Mouse (Mus musculus) neural tube, postnatal 0 days (tissue): Measurements from ENCODE around the gene Mybbp1a. TPM values are rescaled to one million over a fixed set of nuclear protein-coding genes. Genes with fewer than 3 reads are reported as not detected.

Source experiments
- polyA plus RNA-seq: library from polyadenylated mRNA; unstranded; fragments of >200 nt; fragmentation: Nextera tagmentation; extraction: Ambion mirVana; gene quantifications from 2 replicates; pipeline ENCODE4 v1.2.1, GENCODE M21; 2015

Gene Mybbp1a
- polyA plus RNA-seq = 54.2 and 56.1 TPM in 2 replicates

DNA sequence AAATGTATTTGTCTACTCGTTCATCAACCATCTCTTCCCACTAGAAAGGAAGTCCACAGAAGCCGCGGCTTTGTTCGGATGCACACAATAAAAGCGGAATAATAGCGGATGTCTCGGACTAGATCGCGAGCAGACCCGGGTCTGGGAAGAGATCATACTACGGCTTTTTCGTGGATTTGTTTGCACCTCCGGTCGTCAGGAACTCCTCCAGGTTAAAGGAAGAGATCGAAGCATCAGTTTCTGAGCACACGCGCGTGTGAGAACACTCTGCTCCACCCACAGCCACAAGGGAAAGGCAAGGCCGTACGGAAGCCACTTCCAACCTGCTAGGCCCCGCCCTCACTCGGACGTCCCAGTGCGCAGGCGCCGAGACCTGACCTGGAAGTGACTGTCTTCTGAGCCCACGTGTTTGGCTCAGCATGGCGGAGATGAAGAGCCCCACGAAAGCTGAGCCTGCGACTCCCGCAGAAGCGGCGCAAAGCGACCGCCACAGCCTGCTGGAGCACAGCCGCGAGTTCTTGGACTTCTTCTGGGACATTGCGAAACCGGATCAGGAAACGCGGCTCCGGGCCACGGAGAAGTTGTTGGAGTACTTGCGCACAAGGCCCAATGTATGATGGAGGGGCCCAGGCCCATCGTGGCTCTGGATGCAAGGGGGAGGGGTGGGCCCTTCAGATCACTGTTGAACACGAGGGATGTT is at the start of gene Mybbp1a:
TSS of gene Mybbp1a (plus strand) at position 391 of the 700 bp plus-strand sequence.

DNA sequence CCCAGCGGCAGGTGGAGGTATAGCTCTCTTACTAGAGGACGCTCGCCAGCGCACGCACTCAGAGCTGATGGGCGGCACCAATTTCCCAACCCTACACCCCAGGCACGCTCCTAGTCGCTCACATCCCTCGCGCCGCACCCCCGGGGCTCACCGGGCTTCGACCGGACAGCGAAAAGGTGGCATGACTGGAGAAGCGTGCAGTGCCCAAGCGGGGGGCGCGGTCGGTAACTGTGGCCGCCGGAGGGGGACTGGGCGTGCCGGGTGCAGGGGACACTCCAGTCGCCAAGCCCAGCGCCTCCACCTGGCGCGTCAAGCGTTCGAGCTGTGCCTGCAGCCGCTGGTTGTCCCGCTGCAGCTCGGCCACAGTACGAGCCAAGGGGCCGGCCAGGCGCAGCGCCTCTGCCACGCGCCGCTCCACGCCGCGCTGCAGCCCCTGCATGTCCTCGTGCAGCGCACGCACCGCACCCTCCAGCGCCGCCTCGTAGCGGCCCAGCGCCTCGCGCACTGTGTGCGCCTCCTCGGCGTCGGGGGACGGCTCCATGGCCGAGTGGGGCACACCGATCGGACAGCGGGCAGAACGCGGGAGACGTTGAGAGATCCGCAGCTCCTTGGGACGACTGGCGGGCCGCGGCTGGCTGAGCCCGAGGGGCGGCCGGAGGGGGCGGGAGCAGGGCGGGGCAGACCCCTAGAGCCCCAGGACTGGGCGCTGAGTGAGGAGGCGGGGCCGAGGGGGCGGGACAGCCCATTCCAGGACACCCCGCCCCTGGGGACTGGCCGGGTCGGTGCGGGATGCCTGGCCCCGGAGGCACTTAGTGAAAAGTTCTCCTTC is 29.8 kb upstream of the Mybbp1a start, which contains the start of gene Smtnl2:
TSS of gene Smtnl2 (minus strand) at position 621 of the 829 bp plus-strand sequence.

DNA sequence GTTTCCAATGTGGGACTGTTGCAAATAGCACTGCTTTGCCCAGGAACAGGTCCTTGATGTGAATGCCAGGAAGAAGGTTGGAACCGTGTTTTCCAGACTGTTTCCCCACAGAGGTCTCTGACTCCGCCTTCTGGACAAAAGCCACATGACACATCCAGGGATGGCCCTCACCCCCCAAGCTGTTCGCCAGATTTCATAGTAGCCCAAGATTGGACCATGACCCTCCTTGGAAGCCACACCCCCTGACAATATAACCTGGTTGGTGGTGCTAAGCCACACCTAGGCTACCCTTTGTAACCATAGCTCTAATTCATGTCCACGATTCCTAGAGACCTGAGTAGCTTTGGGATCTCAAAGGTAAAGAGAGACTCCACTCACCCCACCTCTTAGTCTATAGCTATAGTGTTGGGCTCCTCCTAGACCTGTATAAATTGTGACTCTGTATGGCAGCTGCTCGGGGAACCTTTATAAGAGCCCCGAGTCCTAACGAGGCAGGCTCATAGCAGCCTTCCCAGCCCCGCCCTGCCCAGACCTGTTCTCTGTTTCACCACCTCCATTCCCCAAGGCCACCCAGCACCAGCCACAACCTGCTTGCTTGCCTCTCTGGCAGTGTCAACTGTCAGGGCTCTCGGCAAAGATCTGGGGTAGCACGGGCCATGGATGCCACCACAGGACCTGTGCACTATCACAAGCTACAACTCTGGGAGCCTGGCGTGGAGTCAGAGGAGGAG is 6.0 kb upstream of the Mybbp1a start, which contains the start of gene Ggt6:
TSS of gene Ggt6 (plus strand) at position 564 of the 731 bp plus-strand sequence.

DNA sequence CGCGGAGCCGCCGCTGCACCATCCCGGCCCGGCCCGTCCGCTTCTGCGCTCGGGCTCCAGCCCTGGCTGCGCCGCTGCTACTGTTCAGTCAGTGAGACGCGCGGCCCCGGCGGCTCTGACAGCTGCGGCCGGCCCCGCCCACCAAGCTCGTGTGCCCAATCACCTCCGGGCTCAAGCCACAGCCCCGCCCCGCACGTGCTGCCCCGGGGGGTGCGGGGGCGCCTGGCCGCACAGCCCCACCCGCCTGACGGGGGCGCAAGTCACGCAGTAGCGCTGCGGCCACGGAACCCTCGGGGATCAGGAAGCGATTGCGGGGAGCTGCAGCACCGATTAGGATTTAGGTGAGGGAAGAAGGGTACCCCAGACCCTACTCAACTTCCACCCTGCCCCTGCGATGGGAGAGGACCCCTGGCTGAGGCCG is 48.7 kb downstream of the Mybbp1a start, which contains the start of gene Spns2:
TSS of gene Spns2 (minus strand) at position 24 of the 421 bp plus-strand sequence.

Other genes starting within 250 kb of the Mybbp1a start
- 1.3 and 1.6 TPM in 2 replicates for gene Gm43951, start 234.5 kb upstream of the Mybbp1a start, polyA plus RNA-seq
- 21.9 and 22.9 TPM in 2 replicates for gene 4933427D14Rik, start 233.9 kb upstream of the Mybbp1a start, polyA plus RNA-seq
- 162 and 180 TPM in 2 replicates for gene Txndc17, start 233.8 kb upstream of the Mybbp1a start, polyA plus RNA-seq
- 46.2 and 51.1 TPM in 2 replicates for gene Med31, start 225.8 kb upstream of the Mybbp1a start, polyA plus RNA-seq
- gene Slc13a5, start 174.1 kb upstream of the Mybbp1a start, polyA plus RNA-seq = 5.3 and 5.4 TPM in 2 replicates
- 5.9 and 8.1 TPM in 2 replicates for gene Xaf1, start 139.7 kb upstream of the Mybbp1a start, polyA plus RNA-seq
- 0.13 TPM in 1 of 2 replicates, not detected in the other for gene Fbxo39, start 126.9 kb upstream of the Mybbp1a start, polyA plus RNA-seq
- gene Tekt1, start 78.9 kb upstream of the Mybbp1a start, polyA plus RNA-seq = 5.7 TPM in 2 replicates
- 8.3 and 8.5 TPM in 2 replicates for gene Smtnl2, start 29.6 kb upstream of the Mybbp1a start, polyA plus RNA-seq
- 0.12 TPM in 1 of 2 replicates, not detected in the other for gene Ggt6, start 5.8 kb upstream of the Mybbp1a start, polyA plus RNA-seq
- gene Spns2, start 48.5 kb downstream of the Mybbp1a start, polyA plus RNA-seq = 10.1 and 10.6 TPM in 2 replicates
- 0.29 TPM in 1 of 2 replicates, not detected in the other for gene Spns3, start 109.2 kb downstream of the Mybbp1a start, polyA plus RNA-seq
- gene Ube2g1, start 165.9 kb downstream of the Mybbp1a start, polyA plus RNA-seq = 54.6 and 57.0 TPM in 2 replicates
- gene Ankfy1, start 248.7 kb downstream of the Mybbp1a start, polyA plus RNA-seq = 10.3 and 12.7 TPM in 2 replicates